In the genomic region with DNA sequence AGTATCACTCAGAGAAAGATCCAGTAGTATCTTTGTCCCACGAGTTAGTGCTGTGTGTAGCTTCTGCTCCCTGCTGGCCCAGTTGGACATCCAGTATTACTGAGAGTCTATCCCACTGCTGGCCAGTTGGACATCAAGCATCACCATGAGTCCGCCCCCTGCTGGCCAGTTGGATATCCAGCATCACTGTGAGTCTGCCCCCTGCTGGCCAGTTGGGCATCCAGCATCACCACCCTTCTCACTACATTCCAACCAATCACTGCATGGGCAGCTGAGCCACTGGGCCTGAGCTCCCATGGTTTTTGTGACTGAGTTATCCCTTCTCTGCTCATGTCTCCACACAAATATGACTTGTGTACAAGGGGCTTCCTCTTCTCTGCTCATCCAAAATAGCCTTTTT, we compare ENCODE assay signal across 8 mouse cellular contexts. TPM values are rescaled to one million over a fixed set of nuclear protein-coding genes. Genes with fewer than 3 reads are reported as not detected.
A peak's percentile ranks its signal among the peaks of the same experiment; 100 is the strongest.
DNase-seq lines count a peak whose midpoint lies in the region; ATAC-seq lines count a peak whose summit lies in the region.

No protein-coding gene starts in this region.

- no peaks in the 10 kb centered on the region for H3K27me3 ChIP-seq in forebrain, embryonic 10.5 days (ENCODE audit: poor library complexity, severe bottlenecking)
- no peaks in the 10 kb centered on the region for H3K27me3 ChIP-seq in forebrain, embryonic 16.5 days (replicated peaks; ENCODE audit: control insufficient read depth, insufficient read depth, low read length)
- H3K27me3 ChIP-seq in hindbrain, embryonic 14.5 days (ENCODE audit: control insufficient read depth, insufficient read depth, low read length): no peaks in the 10 kb centered on the region

- no peak overlapping the region for H3K4me3 ChIP-seq in forebrain, embryonic 10.5 days
- H3K4me3 ChIP-seq in forebrain, embryonic 16.5 days (replicated peaks; ENCODE audit: low read length): no peak overlapping the region
- H3K4me3 ChIP-seq in hindbrain, embryonic 14.5 days (replicated peaks; ENCODE audit: low read length): no peak overlapping the region

- H3K36me3 ChIP-seq in forebrain, embryonic 10.5 days (replicated peaks): peaks cover 82% of the 10 kb centered on the region
- H3K36me3 ChIP-seq in forebrain, embryonic 16.5 days (ENCODE audit: control insufficient read depth, insufficient read depth): no peaks in the 10 kb centered on the region
- no peaks in the 10 kb centered on the region for H3K36me3 ChIP-seq in hindbrain, embryonic 14.5 days (replicated peaks; ENCODE audit: control insufficient read depth, insufficient read depth)

- H3K9ac ChIP-seq in forebrain, embryonic 16.5 days (replicated peaks; ENCODE audit: low read depth, low read length): no peak overlapping the region
- no peak overlapping the region for H3K9ac ChIP-seq in hindbrain, embryonic 14.5 days

- no peaks in the 10 kb centered on the region for H3K4me1 ChIP-seq in forebrain, embryonic 10.5 days
- no peaks in the 10 kb centered on the region for H3K4me1 ChIP-seq in forebrain, embryonic 16.5 days (replicated peaks; ENCODE audit: control insufficient read depth, insufficient read depth, low read length)
- no peaks in the 10 kb centered on the region for H3K4me1 ChIP-seq in hindbrain, embryonic 14.5 days (replicated peaks; ENCODE audit: control insufficient read depth, insufficient read depth, low read length)

- 92% methylated on average over 2 of the region's 2 CpGs for WGBS in forebrain, embryonic 10.5 days
- WGBS in forebrain, embryonic 16.5 days: 78% methylated on average over 2 of the region's 2 CpGs
- 81% methylated on average over 2 of the region's 2 CpGs for WGBS in hindbrain, embryonic 14.5 days

- DNase-seq in forebrain, embryonic 10.5 days (ENCODE audit: extremely low spot score, low spot score): peak; percentile 19
- DNase-seq in urinary bladder, postnatal 14 days (ENCODE audit: low spot score): peak; percentile 17
- DNase-seq in urinary bladder, postnatal 25 days (ENCODE audit: low spot score): no peak
- no peak for DNase-seq in layer of hippocampus, postnatal 25 days (ENCODE audit: extremely low spot score in 1 of 2, low spot score in 1 of 2)
- no peak for DNase-seq in hindbrain, embryonic 14.5 days (ENCODE audit: low spot score)

- H3K9me3 ChIP-seq in forebrain, embryonic 10.5 days: no peaks in the 10 kb centered on the region; the same call in 1 of the 2 replicates
- H3K9me3 ChIP-seq in forebrain, embryonic 16.5 days (ENCODE audit: control insufficient read depth, low read length): no peaks in the 10 kb centered on the region
- no peaks in the 10 kb centered on the region for H3K9me3 ChIP-seq in hindbrain, embryonic 14.5 days (ENCODE audit: control insufficient read depth, low read length)

- H3K27ac ChIP-seq in forebrain, embryonic 10.5 days: no peak overlapping the region
- no peak overlapping the region for H3K27ac ChIP-seq in forebrain, embryonic 16.5 days (ENCODE audit: low read length)
- no peak overlapping the region for H3K27ac ChIP-seq in hindbrain, embryonic 14.5 days

- no peak overlapping the region for H3K4me2 ChIP-seq in forebrain, embryonic 16.5 days (ENCODE audit: low read length)
- H3K4me2 ChIP-seq in hindbrain, embryonic 14.5 days (replicated peaks): no peak overlapping the region

- ATAC-seq in forebrain, embryonic 16.5 days: no peak
- ATAC-seq in hematopoietic stem cell, adult 5-6 weeks (replicated peaks in 1 of 2; ENCODE audit: insufficient read depth in 1 of 2, low FRiP score in 2 of 2, low TSS enrichment in 1 of 2, low read depth in 1 of 2, poor library complexity in 2 of 2, severe bottlenecking in 2 of 2): peak; percentile 56 to 60; a peak in 3 of 4 replicates
- peak; percentile 81; the same call in 1 of the 2 replicates for ATAC-seq in neutrophil, adult 5-6 weeks (ENCODE audit: extremely low read depth, insufficient number of reproducible peaks, low FRiP score, poor library complexity, severe bottlenecking)
- ATAC-seq in hindbrain, embryonic 14.5 days (ENCODE audit: low FRiP score): no peak

RNA-seq across cellular contexts. Expression of gene Rtkn2, which starts 33.8 kb away (rescaled TPM):
- polyA plus RNA-seq in forebrain, embryonic 10.5 days (2016; fragmentation: Nextera tagmentation; extraction: Ambion mirVana): 20.9 and 22.4 TPM in 2 replicates
- 8.1 and 10.0 TPM in 2 replicates for polyA plus RNA-seq in forebrain, embryonic 16.5 days (2015; fragmentation: Nextera tagmentation; extraction: Ambion mirVana)
- 5.2 and 10.2 TPM in 2 replicates for total RNA-seq in hematopoietic stem cell, adult 5-6 weeks (2017)
- total RNA-seq in neutrophil, adult 5-6 weeks (2017): 0.61 TPM in 1 of 2 replicates, not detected in the other
- total RNA-seq in layer of hippocampus, postnatal 25 days (2021): 1 to 10 TPM; 4.7 to 6.5 TPM
- 3.4 and 5.1 TPM in 2 replicates for polyA plus RNA-seq in hindbrain, embryonic 14.5 days (2014; fragmentation: Nextera tagmentation; extraction: Ambion mirVana)

Comparison
In these comparisons a context has a peak if more than half of its experiments do, and no peak if none do; other contexts are left out.
1. DNase-seq: peak in forebrain, embryonic 10.5 days (single experiment) and urinary bladder, postnatal 14 days (single experiment); none in urinary bladder, postnatal 25 days (single experiment), layer of hippocampus, postnatal 25 days (0 of 2) and hindbrain, embryonic 14.5 days (single experiment).
2. ATAC-seq: peak in hematopoietic stem cell, adult 5-6 weeks (2 of 2) and neutrophil, adult 5-6 weeks (single experiment); none in forebrain, embryonic 16.5 days (single experiment) and hindbrain, embryonic 14.5 days (single experiment).